Mouse (Mus musculus) neural tube, embryonic 15.5 days (tissue): Measurements from ENCODE around the gene Hepacam2. TPM values are rescaled to one million over a fixed set of nuclear protein-coding genes. Genes with fewer than 3 reads are reported as not detected.
"Not testable (repeated sequence)": the region's sequence is repeated elsewhere in the genome, so short reads cannot be mapped to it uniquely, and the experiment has no call there.

Experiments used
- ATAC-seq: fragments of 200-750 bp; cut with Nextera tagmentation; 2 replicates; pipeline ENCODE4 v1.8.0; 2017; ENCODE audit warnings: mild to moderate bottlenecking, moderate TSS enrichment, moderate library complexity; ENCODE audit not compliant: low FRiP score
- H3K27ac ChIP-seq: fragments of 300-500 bp; sonication (generic); replicated peaks from 2 replicates; pipeline ENCODE4 v1.5.1; 2015; ENCODE audit warnings: mild to moderate bottlenecking, inconsistent platforms
- H3K27me3 ChIP-seq: fragments of 300-500 bp; sonication (generic); replicated peaks from 2 replicates; pipeline ENCODE4 v1.6.1; 2015; ENCODE audit warnings: inconsistent platforms
- H3K36me3 ChIP-seq: fragments of 300-500 bp; sonication (generic); 2 replicates; pipeline ENCODE4 v1.6.1; 2015; ENCODE audit warnings: inconsistent platforms
- H3K4me1 ChIP-seq: fragments of 300-500 bp; sonication (generic); 2 replicates; pipeline ENCODE4 v1.6.1; 2015; ENCODE audit warnings: inconsistent platforms
- H3K4me2 ChIP-seq: fragments of 300-500 bp; sonication (generic); 2 replicates; pipeline ENCODE4 v1.6.1; 2015; ENCODE audit warnings: inconsistent platforms, mild to moderate bottlenecking, moderate library complexity
- H3K4me3 ChIP-seq: fragments of 300-500 bp; sonication (generic); replicated peaks from 2 replicates; pipeline ENCODE4 v1.5.1; 2015; ENCODE audit warnings: mild to moderate bottlenecking, inconsistent platforms
- H3K9ac ChIP-seq: fragments of 300-500 bp; sonication (generic); replicated peaks from 2 replicates; pipeline ENCODE4 v1.6.1; 2015; ENCODE audit warnings: mild to moderate bottlenecking, inconsistent platforms
- H3K9me3 ChIP-seq: fragments of 300-500 bp; sonication (generic); replicated peaks from 2 replicates; pipeline ENCODE4 v1.6.1; 2016; ENCODE audit warnings: inconsistent platforms
- WGBS: fragments of 180-500 bp; shearing (Covaris S2); methylation state at CpG from one replicate; pipeline ENCODE4 v1.1.7; 2015; ENCODE audit warnings: mixed read lengths; 5-methylcytosine and 5-hydroxymethylcytosine counted together
- polyA plus RNA-seq: library from polyadenylated mRNA; unstranded; fragments of >200 nt; fragmentation: Nextera tagmentation; extraction: Ambion mirVana; gene quantifications from 2 replicates; pipeline ENCODE4 v1.2.1, GENCODE M21; 2015

The Hepacam2 gene
- 1.00 and 2.3 TPM in 2 replicates for polyA plus RNA-seq

- Histone ChIP-seq H3K27ac (no peak within 1 kb of the TSS), H3K4me3 (peak within 1 kb of the TSS; percentile 82), H3K9me3 (no peaks in the 10 kb centered on the region), H3K4me1 (peaks cover 15% of the 10 kb centered on the region), H3K36me3 (no peaks in the 10 kb centered on the region), H3K4me2 (peak within 1 kb of the TSS; percentile 81), H3K27me3 (no peaks in the 10 kb centered on the region), H3K9ac (peak within 1 kb of the TSS; percentile 69)
- under 1% methylated on average over 28 of the region's 28 CpGs for WGBS
- ATAC-seq: peak; percentile 99
Measured at GRCm38 (mm10) chr6:3498162-3498848, at the start of gene Hepacam2, which contains the start of gene Vps50. Gene Hepacam2, minus strand, starts transcription at chr6:3498298. Gene Vps50, plus strand, starts transcription at chr6:3498382.

GRCm38 (mm10) chr6:3544970-3545369 is 46.9 kb upstream of the Hepacam2 start:
- Histone ChIP-seq H3K9me3 (no peaks in the 10 kb centered on the region), H3K36me3 (peaks cover 3% of the 10 kb centered on the region; the same call in 1 of the 2 replicates), H3K27ac (no peak overlapping the region), H3K4me2 (no peak overlapping the region), H3K27me3 (no peaks in the 10 kb centered on the region), H3K4me1 (no peaks in the 10 kb centered on the region), H3K4me3 (no peak overlapping the region), H3K9ac (no peak overlapping the region)
- ATAC-seq: no peak
- 34% methylated on average over 1 of the region's 1 CpGs for WGBS

- no peaks in the 10 kb centered on the region for H3K9me3 ChIP-seq
- WGBS: 89% methylated on average over 4 of the region's 4 CpGs
- peaks cover 3% of the 10 kb centered on the region; the same call in 1 of the 2 replicates for H3K36me3 ChIP-seq
Measured at GRCm38 (mm10) chr6:3543862-3544261, 45.8 kb upstream of the Hepacam2 start.

DNA sequence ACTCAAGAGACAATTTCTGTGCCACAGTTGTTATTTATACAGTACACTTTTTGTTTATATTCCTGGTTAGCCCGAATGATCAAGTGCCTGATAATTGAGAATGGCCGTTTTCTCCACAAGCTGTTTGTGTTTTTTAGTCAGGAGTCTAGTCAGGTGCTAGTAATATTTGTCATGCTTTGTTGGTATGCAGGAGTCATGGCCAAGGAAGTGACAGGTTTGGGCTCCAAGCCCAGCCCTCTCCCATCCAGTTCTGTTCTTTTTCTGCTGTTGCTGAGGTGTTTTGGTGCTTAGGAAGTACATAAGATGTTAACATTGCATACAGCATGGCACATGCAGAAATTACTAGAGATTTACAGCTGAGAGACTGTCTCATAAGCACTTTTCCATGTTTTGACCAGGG is 41.4 kb upstream of the Hepacam2 start:
- H3K9me3 ChIP-seq: no peaks in the 10 kb centered on the region
- no peak overlapping the region for H3K4me2 ChIP-seq
- no peak overlapping the region for H3K9ac ChIP-seq
- whole genome bisulfite sequencing: 77% methylated on average over 2 of the region's 2 CpGs
- H3K27ac ChIP-seq: no peak overlapping the region
- no peaks in the 10 kb centered on the region for H3K4me1 ChIP-seq
- no peak overlapping the region for H3K4me3 ChIP-seq
- no peaks in the 10 kb centered on the region for H3K27me3 ChIP-seq
- H3K36me3 ChIP-seq: peaks cover 6% of the 10 kb centered on the region; the same call in 1 of the 2 replicates
- peak; percentile 47; the same call in 1 of the 2 replicates for ATAC-seq

More at GRCm38 (mm10) chr6:3543862-3544261, 45.8 kb upstream of the Hepacam2 start:
- Histone ChIP-seq H3K27ac (no peak overlapping the region), H3K4me2 (no peak overlapping the region), H3K4me3 (no peak overlapping the region), H3K9ac (no peak overlapping the region), H3K4me1 (no peaks in the 10 kb centered on the region), H3K27me3 (no peaks in the 10 kb centered on the region)
- no peak for ATAC-seq

GRCm38 (mm10) chr6:3536048-3536447 is 38.0 kb upstream of the Hepacam2 start:
- Histone ChIP-seq H3K9me3 (no peaks in the 10 kb centered on the region), H3K4me1 (no peaks in the 10 kb centered on the region), H3K27ac (no peak overlapping the region), H3K9ac (no peak overlapping the region), H3K4me2 (no peak overlapping the region), H3K36me3 (peaks cover 6% of the 10 kb centered on the region; the same call in 1 of the 2 replicates), H3K4me3 (no peak overlapping the region), H3K27me3 (no peaks in the 10 kb centered on the region)
- WGBS: 83% methylated on average over 1 of the region's 1 CpGs
- no peak for ATAC-seq

DNA sequence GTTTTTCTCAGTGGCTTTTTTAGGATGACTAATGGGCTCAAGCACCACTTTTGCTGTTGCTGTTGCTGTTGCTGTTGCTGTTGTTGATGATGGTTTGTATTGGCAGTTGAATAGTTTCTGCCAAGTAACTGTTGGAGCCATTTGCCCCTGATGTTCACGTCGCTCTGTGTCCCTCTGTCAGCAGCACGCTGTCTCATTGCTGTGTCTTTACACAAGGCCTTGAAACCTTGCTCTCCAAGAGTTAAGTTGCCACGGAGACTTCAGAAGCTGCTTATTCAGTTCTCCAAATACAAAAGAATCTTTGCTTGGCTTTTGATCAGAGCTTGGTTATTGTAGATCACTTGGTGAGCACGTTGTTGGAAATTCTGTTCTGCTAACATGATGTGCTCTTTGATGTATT is 33.3 kb upstream of the Hepacam2 start:
- no peaks in the 10 kb centered on the region for H3K4me1 ChIP-seq

DNA sequence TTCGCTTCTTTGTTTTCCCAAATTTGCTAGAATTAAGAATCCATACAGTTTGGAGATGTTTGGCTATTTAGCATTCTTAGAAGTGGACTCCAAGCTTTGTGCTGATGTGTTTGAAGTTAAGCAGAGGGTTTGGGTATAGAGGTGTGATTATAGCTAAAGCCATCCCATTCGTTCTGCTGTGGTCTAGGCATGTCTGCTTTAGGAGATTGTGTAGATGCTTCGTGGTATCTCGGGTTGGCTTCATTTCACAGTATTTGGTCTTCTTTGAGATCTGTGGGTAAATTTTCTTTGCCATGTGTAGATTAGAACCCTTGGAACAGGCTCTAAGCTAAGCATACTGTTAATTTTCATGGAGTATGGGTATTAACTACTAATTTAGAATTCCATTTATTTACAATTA is 30.1 kb upstream of the Hepacam2 start:
- no peaks in the 10 kb centered on the region for H3K27me3 ChIP-seq
- no peak overlapping the region for H3K27ac ChIP-seq
- H3K4me3 ChIP-seq: no peak overlapping the region
- no peak overlapping the region for H3K9ac ChIP-seq
- no peak overlapping the region for H3K4me2 ChIP-seq
- no peak for ATAC-seq
- H3K36me3 ChIP-seq: 0 out of 2 replicates have a peak, but pooled peaks cover 6% of the 10 kb centered on the region
- H3K4me1 ChIP-seq: no peaks in the 10 kb centered on the region
- H3K9me3 ChIP-seq: no peaks in the 10 kb centered on the region
- 96% methylated on average over 4 of the region's 4 CpGs for WGBS

More for the DNA sequence above, 33.3 kb upstream of the Hepacam2 start:
- H3K27me3 ChIP-seq: no peaks in the 10 kb centered on the region
- H3K4me2 ChIP-seq: no peak overlapping the region
- H3K36me3 ChIP-seq: peaks cover 3% of the 10 kb centered on the region; the same call in 1 of the 2 replicates
- no peak overlapping the region for H3K9ac ChIP-seq
- H3K9me3 ChIP-seq: no peaks in the 10 kb centered on the region
- H3K27ac ChIP-seq: no peak overlapping the region; the same call in 1 of the 2 replicates
- no peak for ATAC-seq
- WGBS: 22% methylated on average over 5 of the region's 5 CpGs
- no peak overlapping the region for H3K4me3 ChIP-seq

DNA sequence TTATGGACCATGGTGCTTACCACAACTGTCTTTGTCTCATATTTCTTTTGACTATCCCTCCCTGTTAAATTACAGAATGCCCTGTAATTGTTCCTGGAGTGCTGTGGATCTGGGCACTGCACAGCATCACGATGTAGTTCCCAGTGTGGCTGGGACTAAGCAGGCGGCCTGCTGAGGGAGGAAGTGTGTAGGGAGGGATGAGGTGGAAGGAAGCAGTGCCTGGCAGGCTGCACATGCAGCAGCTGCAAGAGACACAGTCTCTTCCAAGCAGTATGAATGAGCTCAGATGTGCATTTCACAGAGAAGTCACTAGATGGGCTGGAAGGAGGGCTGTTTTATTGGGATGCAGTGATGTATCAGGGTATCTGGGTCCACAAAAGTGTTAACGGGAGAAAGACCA is 14.5 kb upstream of the Hepacam2 start:
- H3K9me3 ChIP-seq: no peaks in the 10 kb centered on the region
- H3K27me3 ChIP-seq: no peaks in the 10 kb centered on the region
- 26% methylated on average over 3 of the region's 3 CpGs for WGBS
- H3K4me2 ChIP-seq: no peak overlapping the region
- H3K36me3 ChIP-seq: no peaks in the 10 kb centered on the region
- peak overlapping the region; percentile 68 for H3K27ac ChIP-seq
- ATAC-seq: peak; percentile 79
- no peak overlapping the region for H3K4me3 ChIP-seq
- peaks cover 25% of the 10 kb centered on the region for H3K4me1 ChIP-seq
- no peak overlapping the region for H3K9ac ChIP-seq

- Histone ChIP-seq H3K9me3 (no peaks in the 10 kb centered on the region), H3K27me3 (no peaks in the 10 kb centered on the region), H3K27ac (peak overlapping the region; percentile 71), H3K9ac (peak overlapping the region; percentile 36; the same call in 1 of the 2 replicates), H3K4me3 (peak overlapping the region; percentile 9; the same call in 1 of the 2 replicates), H3K4me2 (peak overlapping the region; percentile 42), H3K4me1 (peaks cover 25% of the 10 kb centered on the region), H3K36me3 (no peaks in the 10 kb centered on the region)
- WGBS: 27% methylated on average over 11 of the region's 11 CpGs
- peak; percentile 54 for ATAC-seq
Measured at GRCm38 (mm10) chr6:3511612-3512011, 13.5 kb upstream of the Hepacam2 start.

DNA sequence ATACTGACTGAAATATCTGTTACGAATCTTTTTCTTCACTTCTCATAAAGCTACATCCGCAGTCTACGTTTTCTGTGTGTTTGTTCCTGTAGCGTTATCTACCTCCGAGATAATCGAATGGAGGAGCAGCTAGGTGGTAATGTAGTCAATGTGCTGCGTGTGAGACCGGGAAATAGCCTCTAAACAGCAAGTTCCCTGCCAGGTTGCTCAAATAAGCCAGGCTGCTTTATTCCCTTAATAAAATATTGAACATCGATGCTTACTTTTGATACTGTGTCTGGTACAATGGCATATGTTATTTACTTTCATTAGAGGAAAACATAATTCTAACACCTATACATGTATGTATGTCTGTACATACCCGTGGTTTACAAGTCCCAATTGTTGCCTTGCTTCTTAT is 13.0 kb upstream of the Hepacam2 start:
- Histone ChIP-seq H3K4me1 (peaks cover 25% of the 10 kb centered on the region), H3K9ac (no peak overlapping the region), H3K4me2 (peak overlapping the region; percentile 42), H3K4me3 (no peak overlapping the region), H3K27me3 (no peaks in the 10 kb centered on the region), H3K36me3 (no peaks in the 10 kb centered on the region), H3K9me3 (no peaks in the 10 kb centered on the region), H3K27ac (peak overlapping the region; percentile 71)
- WGBS: 50% methylated on average over 10 of the region's 10 CpGs
- ATAC-seq: peak; percentile 30; the same call in 1 of the 2 replicates

DNA sequence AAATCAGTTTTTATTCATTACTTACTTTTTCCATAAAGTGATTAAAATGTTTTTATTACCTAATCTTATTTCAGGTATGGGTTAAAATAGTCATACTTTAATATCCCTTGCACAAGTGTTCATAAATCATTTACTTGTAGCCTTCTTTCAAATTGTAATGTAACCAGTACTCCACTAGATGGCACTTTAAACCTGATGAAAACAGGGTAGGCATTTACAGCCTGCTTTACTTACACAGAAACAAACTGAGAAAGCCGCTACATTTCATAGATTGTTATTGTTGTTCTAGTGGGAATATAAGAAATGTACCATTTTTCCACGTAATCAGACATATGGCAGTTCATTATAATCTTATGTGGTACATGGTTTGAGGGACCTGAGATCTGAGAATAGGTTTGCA is 11.7 kb upstream of the Hepacam2 start:
- WGBS: 11% methylated on average over 2 of the region's 2 CpGs
- peaks cover 25% of the 10 kb centered on the region for H3K4me1 ChIP-seq
- H3K9ac ChIP-seq: no peak overlapping the region
- H3K27me3 ChIP-seq: no peaks in the 10 kb centered on the region
- ATAC-seq: peak; percentile 51
- H3K4me3 ChIP-seq: no peak overlapping the region
- H3K9me3 ChIP-seq: no peaks in the 10 kb centered on the region
- H3K36me3 ChIP-seq: no peaks in the 10 kb centered on the region
- no peak overlapping the region for H3K4me2 ChIP-seq
- no peak overlapping the region for H3K27ac ChIP-seq

- H3K36me3 ChIP-seq, H3K9me3 ChIP-seq, H3K27me3 ChIP-seq, H3K9ac ChIP-seq, H3K27ac ChIP-seq, ATAC-seq, H3K4me2 ChIP-seq, H3K4me3 ChIP-seq: not testable (repeated sequence)
- 93% methylated on average over 2 of the region's 2 CpGs for WGBS
- H3K4me1 ChIP-seq: peaks cover 23% of the 10 kb centered on the region
Measured at GRCm38 (mm10) chr6:3508151-3508550, 10.1 kb upstream of the Hepacam2 start.
